Mouse (Mus musculus) hindbrain, embryonic 11.5 days (tissue): ENCODE data around the gene Cadps. TPM values are rescaled to one million over a fixed set of nuclear protein-coding genes. Genes with fewer than 3 reads are reported as not detected.

Experiments used
- ATAC-seq: fragments of 200-750 bp; cut with Nextera tagmentation; 2 replicates; pipeline ENCODE4 v1.8.0; 2017; ENCODE audit warnings: mild to moderate bottlenecking, moderate TSS enrichment, moderate library complexity; ENCODE audit not compliant: low FRiP score
- DNase-seq: peaks from one replicate; pipeline ENCODE4 v3.0.0-alpha.2; 2015; ENCODE audit warnings: low spot score
- H3K27ac ChIP-seq: fragments of 300-500 bp; sonication (generic); 2 replicates; pipeline ENCODE4 v1.5.1; 2014; ENCODE audit warnings: mild to moderate bottlenecking, low read depth, low read length
- H3K27me3 ChIP-seq: fragments of 300-500 bp; sonication (generic); 2 replicates; pipeline ENCODE4 v1.6.1; 2014; ENCODE audit warnings: mild to moderate bottlenecking, low read length, moderate library complexity, mixed read lengths; ENCODE audit not compliant: control insufficient read depth, insufficient read depth
- H3K36me3 ChIP-seq: fragments of 300-500 bp; sonication (generic); 2 replicates; pipeline ENCODE4 v1.6.1; 2014; ENCODE audit warnings: mild to moderate bottlenecking, low read length, moderate library complexity, mixed read lengths; ENCODE audit not compliant: control insufficient read depth, insufficient read depth
- H3K4me1 ChIP-seq: fragments of 300-500 bp; sonication (generic); replicated peaks from 2 replicates; pipeline ENCODE4 v1.6.1; 2014; ENCODE audit warnings: low read length, mixed read lengths; ENCODE audit not compliant: control insufficient read depth, insufficient read depth
- H3K4me2 ChIP-seq: fragments of 300-500 bp; sonication (generic); replicated peaks from 2 replicates; pipeline ENCODE4 v1.6.1; 2014; ENCODE audit warnings: mild to moderate bottlenecking, low read depth, low read length
- H3K4me3 ChIP-seq: fragments of 300-500 bp; sonication (generic); 2 replicates; pipeline ENCODE4 v1.5.1; 2014; ENCODE audit warnings: low read depth, low read length
- H3K9ac ChIP-seq: fragments of 300-500 bp; sonication (generic); 2 replicates; pipeline ENCODE4 v1.6.1; 2014; ENCODE audit warnings: low read depth, low read length
- H3K9me3 ChIP-seq: fragments of 300-500 bp; sonication (generic); 2 replicates; pipeline ENCODE4 v1.6.1; 2016; ENCODE audit warnings: low read length; ENCODE audit not compliant: control insufficient read depth
- WGBS: fragments of 180-500 bp; shearing (Covaris S2); extraction: QIAGEN DNeasy Blood & Tissue Kit; methylation state at CpG from one replicate; pipeline ENCODE4 v1.1.7; 2014; 5-methylcytosine and 5-hydroxymethylcytosine counted together
- polyA plus RNA-seq: library from polyadenylated mRNA; unstranded; fragments of >200 nt; fragmentation: Nextera tagmentation; extraction: Ambion mirVana; gene quantifications from 2 replicates; pipeline ENCODE4 v1.2.1, GENCODE M21; 2014

The Cadps gene
- polyA plus RNA-seq, 1 experiment from 2014 or later: 24.3 TPM

DNA sequence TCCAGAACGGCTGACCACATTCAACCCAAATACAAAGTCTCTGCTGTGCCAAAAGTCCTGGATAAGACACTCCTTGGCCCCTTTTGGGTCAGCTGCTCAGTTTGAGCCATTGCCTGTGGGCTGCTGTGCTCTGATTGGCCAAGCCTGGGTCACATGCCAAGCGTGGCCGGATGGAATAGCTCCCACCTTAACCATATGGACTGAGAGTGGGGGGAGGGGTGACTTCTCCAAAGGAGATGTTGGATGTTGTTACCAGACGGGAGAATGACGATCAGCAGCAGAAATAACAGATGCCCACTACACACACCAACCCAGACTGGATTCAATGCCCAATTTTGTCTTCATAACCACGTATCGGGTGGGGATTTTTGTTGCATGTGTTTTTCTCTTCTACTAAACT lies 488.0 kb downstream of the Cadps start:
- Histone ChIP-seq H3K36me3 (no peaks in the 10 kb centered on the region), H3K9ac (no peak overlapping the region), H3K27ac (no peak overlapping the region), H3K4me2 (no peak overlapping the region), H3K9me3 (no peaks in the 10 kb centered on the region), H3K27me3 (peaks cover 58% of the 10 kb centered on the region), H3K4me3 (no peak overlapping the region), H3K4me1 (no peaks in the 10 kb centered on the region)
- DNase-seq: no peak
- ATAC-seq: no peak
- 48% methylated on average over 7 of the region's 7 CpGs for WGBS

DNA sequence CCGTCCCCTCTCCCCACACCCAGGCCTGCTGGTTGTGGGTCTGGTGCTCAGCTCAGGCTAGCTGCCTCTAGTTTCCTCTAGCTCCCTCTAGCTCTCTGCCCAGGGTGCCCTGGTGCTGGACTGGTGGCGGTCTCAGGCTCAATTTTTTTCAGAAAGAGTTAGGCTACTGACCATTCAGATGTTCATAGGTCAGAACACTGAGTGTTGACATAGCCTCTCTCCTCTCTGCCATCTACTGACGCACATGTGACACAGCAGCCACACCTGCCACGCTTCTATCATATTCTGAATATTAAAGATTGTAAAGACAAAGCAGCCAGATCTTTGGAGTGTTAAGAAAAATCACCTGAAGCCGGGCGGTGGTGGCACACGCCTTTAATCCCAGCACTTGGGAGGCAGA lies 489.3 kb downstream of the Cadps start:
- Histone ChIP-seq H3K27me3 (peaks cover 46% of the 10 kb centered on the region), H3K9ac (no peak overlapping the region), H3K36me3 (no peaks in the 10 kb centered on the region), H3K27ac (no peak overlapping the region), H3K4me1 (no peaks in the 10 kb centered on the region), H3K4me2 (no peak overlapping the region), H3K4me3 (no peak overlapping the region), H3K9me3 (no peaks in the 10 kb centered on the region)
- WGBS: 82% methylated on average over 7 of the region's 7 CpGs
- DNase-seq: no peak
- no peak for ATAC-seq
